8 mouse cellular contexts compared by ENCODE assay signal in genomic region chr16:32077648-32078407, GRCm38 (mm10). TPM values are rescaled to one million over a fixed set of nuclear protein-coding genes. Genes with fewer than 3 reads are reported as not detected.
A peak's percentile ranks its signal among the peaks of the same experiment; 100 is the strongest.
DNase-seq lines count a peak whose midpoint lies in the region; ATAC-seq and TF ChIP-seq lines count a peak whose summit lies in the region.

No protein-coding gene starts in this region.

- H3K4me3 ChIP-seq in lung, postnatal 0 days (ENCODE audit: low read depth, low read length), result peak overlapping the region; percentile 98
- peak overlapping the region; percentile 99 for H3K4me3 ChIP-seq in bone marrow macrophage, adult 2 months (ENCODE audit: insufficient read depth, low read length)
- H3K4me3 ChIP-seq in midbrain, embryonic 11.5 days (ENCODE audit: low read depth, low read length), result peak overlapping the region; percentile 96

- no peaks in the 10 kb centered on the region for H3K27me3 ChIP-seq in lung, postnatal 0 days (replicated peaks; ENCODE audit: insufficient read depth, low read length)
- H3K27me3 ChIP-seq in midbrain, embryonic 11.5 days (ENCODE audit: control insufficient read depth, insufficient read depth, low read length), result no peaks in the 10 kb centered on the region

- peak overlapping the region; percentile 99 for H3K27ac ChIP-seq in lung, postnatal 0 days (ENCODE audit: low read length)
- H3K27ac ChIP-seq in bone marrow macrophage, adult 2 months (ENCODE audit: insufficient read depth, low read depth, low read length), result peak overlapping the region; percentile 87
- H3K27ac ChIP-seq in midbrain, embryonic 11.5 days (ENCODE audit: low read depth, low read length), result no peak overlapping the region; the same call in 1 of the 2 replicates

- intact Hi-C loops in heart, postnatal 10 days (cut with DNase I), result no loop called here

- DNase-seq in lung, postnatal 0 days (ENCODE audit: low spot score), result peak; percentile 8
- no peak for DNase-seq in lung, postnatal 25 days (ENCODE audit: low spot score)
- DNase-seq in heart, postnatal 10 days, result peak; percentile 25 to 27
- DNase-seq in midbrain, embryonic 11.5 days (ENCODE audit: low spot score, missing footprints), result no peak
- no peak for DNase-seq in right cerebral cortex, postnatal 10 days (ENCODE audit: low spot score in 2 of 2)
- no peak for DNase-seq in left cerebral cortex, adult 18-20 months (ENCODE audit: low spot score in 2 of 2)

- H3K9ac ChIP-seq in lung, postnatal 0 days (replicated peaks; ENCODE audit: low read depth), result peak overlapping the region; percentile 98
- H3K9ac ChIP-seq in midbrain, embryonic 11.5 days (ENCODE audit: low read length), result peak overlapping the region; percentile 98

- TF ChIP-seq POLR2A in bone marrow macrophage, adult 2 months (IDR thresholded peaks at IDR 0.05; ENCODE audit: borderline replicate concordance, low read depth, low read length), result no peak

- WGBS in lung, postnatal 0 days, result 2% methylated on average over 13 of the region's 13 CpGs
- WGBS in midbrain, embryonic 11.5 days, result 18% methylated on average over 13 of the region's 13 CpGs

- H3K36me3 ChIP-seq in lung, postnatal 0 days (ENCODE audit: insufficient read depth, low read length), result no peaks in the 10 kb centered on the region
- 0 out of 2 replicates have a peak, but pooled peaks cover 4% of the 10 kb centered on the region for H3K36me3 ChIP-seq in midbrain, embryonic 11.5 days (ENCODE audit: control insufficient read depth, insufficient read depth, low read length)

- no peaks in the 10 kb centered on the region for H3K9me3 ChIP-seq in lung, postnatal 0 days (ENCODE audit: low read length)
- H3K9me3 ChIP-seq in midbrain, embryonic 11.5 days (ENCODE audit: control insufficient read depth, low read length), result no peaks in the 10 kb centered on the region

- H3K4me2 ChIP-seq in lung, postnatal 0 days (replicated peaks; ENCODE audit: low read depth, low read length), result peak overlapping the region; percentile 64
- H3K4me2 ChIP-seq in midbrain, embryonic 11.5 days, result peak overlapping the region; percentile 75

- no peak for ATAC-seq in lung, postnatal 0 days
- no peak for ATAC-seq in midbrain, embryonic 11.5 days (ENCODE audit: low FRiP score)
- ATAC-seq in cerebellum, adult (ENCODE audit: insufficient number of reproducible peaks, low FRiP score, low TSS enrichment), result no peak

- TF ChIP-seq CTCF in lung, postnatal 0 days (IDR thresholded peaks at IDR 0.05), result no peak
- TF ChIP-seq CTCF in bone marrow macrophage, adult 2 months (IDR thresholded peaks at IDR 0.05; ENCODE audit: low read depth, low read length), result no peak

- peaks cover 10% of the 10 kb centered on the region for H3K4me1 ChIP-seq in lung, postnatal 0 days (ENCODE audit: insufficient read depth, low read depth, low read length)
- peaks cover 12% of the 10 kb centered on the region for H3K4me1 ChIP-seq in bone marrow macrophage, adult 2 months (ENCODE audit: control insufficient read depth, insufficient read depth, low read length)
- peaks cover 10% of the 10 kb centered on the region for H3K4me1 ChIP-seq in midbrain, embryonic 11.5 days (ENCODE audit: control insufficient read depth, insufficient read depth, low read length)

- TF ChIP-seq EP300 in lung, postnatal 0 days (IDR thresholded peaks at IDR 0.05), result no peak

RNA-seq across cellular contexts. Expression of gene Pak2, which starts 1.3 kb away (rescaled TPM):
- 25.8 and 30.6 TPM in 2 replicates for polyA plus RNA-seq in lung, postnatal 0 days (2015; fragmentation: Nextera tagmentation; extraction: Ambion mirVana)
- 58.8 and 63.0 TPM in 2 replicates for polyA plus RNA-seq in bone marrow macrophage, adult 2 months (2012; ENCODE audit: insufficient read depth, insufficient read length, missing spikeins)
- 10 to 100 TPM; 42.4 to 42.5 TPM for total RNA-seq in heart, postnatal 10 days (2021)
- polyA plus RNA-seq in midbrain, embryonic 11.5 days (2014; fragmentation: Nextera tagmentation; extraction: Ambion mirVana), result 49.6 and 59.6 TPM in 2 replicates
- 10 to 100 TPM; 25.1 to 27.2 TPM for total RNA-seq in left cerebral cortex, adult 18-20 months (2021)

RNA-seq across cellular contexts. Expression of gene Pigx, which starts 21.7 kb away (rescaled TPM):
- polyA plus RNA-seq in lung, postnatal 0 days (2015; fragmentation: Nextera tagmentation; extraction: Ambion mirVana), result 57.7 and 61.4 TPM in 2 replicates
- polyA plus RNA-seq in bone marrow macrophage, adult 2 months (2012; ENCODE audit: insufficient read depth, insufficient read length, missing spikeins), result 39.1 and 49.3 TPM in 2 replicates
- total RNA-seq in heart, postnatal 10 days (2021), result 10 to 100 TPM; 23.9 to 26.6 TPM
- polyA plus RNA-seq in midbrain, embryonic 11.5 days (2014; fragmentation: Nextera tagmentation; extraction: Ambion mirVana), result 150 and 153 TPM in 2 replicates
- total RNA-seq in left cerebral cortex, adult 18-20 months (2021), result 10 to 100 TPM; 25.5 to 25.8 TPM

RNA-seq across cellular contexts. Expression of gene Cep19, which starts 21.8 kb away (rescaled TPM):
- polyA plus RNA-seq in lung, postnatal 0 days (2015; fragmentation: Nextera tagmentation; extraction: Ambion mirVana), result 17.3 and 21.6 TPM in 2 replicates
- 10.9 and 12.2 TPM in 2 replicates for polyA plus RNA-seq in bone marrow macrophage, adult 2 months (2012; ENCODE audit: insufficient read depth, insufficient read length, missing spikeins)
- total RNA-seq in heart, postnatal 10 days (2021), result 10 to 100 TPM in 1 of 2 experiments, 1 to 10 TPM in 1; 9.6 to 10.6 TPM
- polyA plus RNA-seq in midbrain, embryonic 11.5 days (2014; fragmentation: Nextera tagmentation; extraction: Ambion mirVana), result 51.7 and 56.5 TPM in 2 replicates
- 10 to 100 TPM; 66.8 to 67.1 TPM for total RNA-seq in left cerebral cortex, adult 18-20 months (2021)

Comparison
In these comparisons a context has a peak if more than half of its experiments do, and no peak if none do; other contexts are left out.
1. DNase-seq: peak in lung, postnatal 0 days (single experiment) and heart, postnatal 10 days (2 of 2); none in lung, postnatal 25 days (single experiment), midbrain, embryonic 11.5 days (single experiment), right cerebral cortex, postnatal 10 days (0 of 2) and left cerebral cortex, adult 18-20 months (0 of 2).
2. Peak in every context shown above with its lines, with median percentiles within 50 percentile points of each other: H3K4me3 ChIP-seq.